Mouse (Mus musculus): Measurements from ENCODE around the gene Il13. TPM values are rescaled to one million over a fixed set of nuclear protein-coding genes. Genes with fewer than 3 reads are reported as not detected.
A peak's percentile ranks its signal among the peaks of the same experiment; 100 is the strongest.

Gene Il13
- total and polyA plus RNA-seq, 3 experiments: not detected

DNA sequence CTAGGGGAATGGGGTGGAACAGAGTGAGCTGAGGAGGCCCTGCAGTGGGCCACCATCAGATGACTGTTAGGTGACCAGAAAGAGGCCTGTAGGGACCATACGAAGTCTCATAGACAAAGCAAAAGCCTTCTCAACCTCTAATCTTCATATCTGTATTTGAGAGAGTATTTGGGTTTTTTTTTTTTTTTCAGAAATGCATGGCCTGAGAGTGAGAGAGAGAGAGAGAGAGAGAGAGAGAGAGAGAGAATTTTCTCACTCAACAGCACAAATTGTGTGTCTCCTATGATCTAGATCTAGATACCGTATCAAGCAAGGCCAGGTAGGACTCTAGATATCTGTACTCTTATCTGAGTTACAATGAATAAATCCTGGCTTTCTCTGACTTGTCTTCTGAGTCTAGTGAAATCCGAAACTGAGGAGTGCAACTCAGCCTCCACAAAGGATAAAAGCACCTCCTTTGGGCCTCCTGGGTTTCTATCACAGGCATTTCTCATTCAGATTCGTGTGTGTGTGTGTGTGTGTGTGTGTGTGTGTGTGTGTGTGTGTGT lies 16.9 kb downstream of the Il13 start:
- peak overlapping the region; percentile 54 for H3K9ac ChIP-seq (ENCODE audit: control insufficient read depth, low read depth, low read length, poor library complexity, severe bottlenecking)
- peaks cover 22% of the 10 kb centered on the region for H3K79me2 ChIP-seq (ENCODE audit: control insufficient read depth, insufficient read depth, low read length, poor library complexity)
- peak; percentile 61 for DNase-seq (ENCODE audit: low read depth, low spot score)
- peaks cover 48 to 62% of the 10 kb centered on the region in 2 experiments for H3K4me1 ChIP-seq (ENCODE audit: control insufficient read depth in 1 of 2, insufficient read depth in 2 of 2, low read length in 2 of 2)
- TF ChIP-seq HCFC1 (IDR thresholded peaks at IDR 0.05; ENCODE audit: low read depth, low read length) (0 out of 2 replicates have a peak, but pooled peaks have one; percentile 7), POLR2AphosphoS2 (IDR thresholded peaks at IDR 0.05; ENCODE audit: low read length) (no peak), ZC3H11A (IDR thresholded peaks at IDR 0.05; ENCODE audit: low read depth, low read length) (no peak), GATA1 (IDR thresholded peaks at IDR 0.05; ENCODE audit: low read depth, low read length) (peak; percentile 79), JUND (IDR thresholded peaks at IDR 0.05; ENCODE audit: low read depth, low read length) (peak; percentile 85), RCOR1 (IDR thresholded peaks at IDR 0.05; ENCODE audit: low read depth, low read length) (peak; percentile 70; the same call in 1 of the 2 replicates), CTCF (IDR thresholded peaks at IDR 0.05 in 2 of 3, conservative IDR thresholded peaks at IDR 0.05 in 1 of 3; ENCODE audit: control insufficient read depth in 1 of 3, insufficient read depth in 1 of 3, low read depth in 2 of 3, low read length in 3 of 3, poor library complexity in 1 of 3, severe bottlenecking in 1 of 3) (no peak), USF1 (IDR thresholded peaks at IDR 0.05; ENCODE audit: low read depth, low read length) (no peak), SIN3A (IDR thresholded peaks at IDR 0.05; ENCODE audit: low read length) (no peak), EP300 (IDR thresholded peaks at IDR 0.05; ENCODE audit: low read depth in 1 of 2, low read length in 2 of 2) (peak; percentile 57 to 71; a peak in 3 of 4 replicates), ZKSCAN1 (IDR thresholded peaks at IDR 0.05; ENCODE audit: low read depth, low read length) (no peak), TCF12 (IDR thresholded peaks at IDR 0.05; ENCODE audit: low read depth, low read length) (peak; percentile 61; the same call in 1 of the 2 replicates), MXI1 (IDR thresholded peaks at IDR 0.05; ENCODE audit: low read depth, low read length) (no peak), ZNF384 (IDR thresholded peaks at IDR 0.05; ENCODE audit: low read depth, low read length) (peak; percentile 88), NRF1 (IDR thresholded peaks at IDR 0.05; ENCODE audit: insufficient read depth, low read depth, low read length, poor library complexity, severe bottlenecking) (no peak)
- peak overlapping the region; percentile 83 to 97 for H3K4me3 ChIP-seq (ENCODE audit: control insufficient read depth in 1 of 2, insufficient read depth in 1 of 2, low read depth in 2 of 2, low read length in 2 of 2)
- peaks cover 0 to 55% of the 10 kb centered on the region in 2 experiments; a peak in 2 of 4 replicates for H3K36me3 ChIP-seq (ENCODE audit: control insufficient read depth in 1 of 2, insufficient read depth in 2 of 2, low read length in 2 of 2)
- peak overlapping the region; percentile 97 for H3K27ac ChIP-seq (ENCODE audit: control insufficient read depth, low read depth, low read length)
- no peaks in the 10 kb centered on the region for H3K27me3 ChIP-seq (ENCODE audit: control insufficient read depth in 1 of 2, insufficient read depth in 2 of 2, low read length in 2 of 2)
- H3K9me3 ChIP-seq (replicated peaks; ENCODE audit: insufficient read depth, low read length): no peaks in the 10 kb centered on the region

DNA sequence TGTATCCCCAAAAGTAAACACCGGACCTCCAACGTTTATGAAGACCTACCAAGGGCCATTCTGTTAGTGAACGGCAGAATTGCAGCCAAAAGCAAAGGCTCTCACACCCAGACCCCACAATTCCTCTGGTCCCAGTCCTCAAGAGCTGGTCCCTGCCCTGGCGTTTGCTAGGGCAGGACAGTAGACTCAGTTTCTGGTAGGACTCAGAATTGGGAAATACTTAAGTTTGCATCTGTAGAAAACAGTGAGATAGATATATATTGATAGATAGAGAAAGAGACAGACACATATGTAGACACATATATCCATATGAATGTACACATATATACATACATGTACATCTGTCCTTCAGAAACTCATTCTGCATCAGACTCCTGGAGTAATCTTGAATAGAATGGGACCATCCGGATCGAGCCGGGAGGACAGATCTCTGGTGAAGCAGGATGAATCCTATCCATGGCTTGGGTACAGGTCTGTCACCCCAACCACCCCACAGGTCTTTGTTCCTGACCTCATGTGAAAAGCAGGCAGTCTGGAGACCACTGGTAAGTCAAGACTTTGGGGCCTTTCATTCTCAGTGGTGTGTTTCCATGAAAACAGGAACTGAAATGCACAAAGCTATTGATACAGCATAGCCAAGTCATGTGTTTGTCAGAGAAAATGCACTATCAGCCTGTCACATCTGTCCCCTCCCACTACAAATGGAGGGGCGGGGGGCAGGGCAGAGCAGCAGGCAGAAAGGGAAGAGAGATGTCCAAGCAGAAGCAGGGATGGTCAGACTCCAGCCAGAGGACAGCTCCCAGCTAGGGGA lies 17.5 kb downstream of the Il13 start:
- no peaks in the 10 kb centered on the region for H3K9me3 ChIP-seq (replicated peaks; ENCODE audit: insufficient read depth, low read length)
- no peaks in the 10 kb centered on the region for H3K27me3 ChIP-seq (ENCODE audit: control insufficient read depth in 1 of 2, insufficient read depth in 2 of 2, low read length in 2 of 2)
- H3K27ac ChIP-seq (ENCODE audit: control insufficient read depth, low read depth, low read length): peak overlapping the region; percentile 97
- peak overlapping the region; percentile 88 for H3K9ac ChIP-seq (ENCODE audit: control insufficient read depth, low read depth, low read length, poor library complexity, severe bottlenecking)
- H3K4me1 ChIP-seq (ENCODE audit: control insufficient read depth in 1 of 2, insufficient read depth in 2 of 2, low read length in 2 of 2): peaks cover 42 to 55% of the 10 kb centered on the region in 2 experiments
- peaks cover 0 to 50% of the 10 kb centered on the region in 2 experiments; a peak in 3 of 4 replicates for H3K36me3 ChIP-seq (ENCODE audit: control insufficient read depth in 1 of 2, insufficient read depth in 2 of 2, low read length in 2 of 2)
- peak; percentile 93 for DNase-seq (ENCODE audit: low read depth, low spot score)
- peak overlapping the region; percentile 83 to 97 for H3K4me3 ChIP-seq (ENCODE audit: control insufficient read depth in 1 of 2, insufficient read depth in 1 of 2, low read depth in 2 of 2, low read length in 2 of 2)
- peaks cover 22% of the 10 kb centered on the region for H3K79me2 ChIP-seq (ENCODE audit: control insufficient read depth, insufficient read depth, low read length, poor library complexity)
- peak; percentile 33; the same call in 1 of the 2 replicates for TF ChIP-seq POLR2AphosphoS5 (IDR thresholded peaks at IDR 0.05; ENCODE audit: borderline replicate concordance, low read depth, low read length)
- 0 out of 2 replicates have a peak, but pooled peaks have one; percentile 60 for TF ChIP-seq MAFK (IDR thresholded peaks at IDR 0.05; ENCODE audit: borderline replicate concordance, low read depth, low read length)
- TF ChIP-seq GABPA (IDR thresholded peaks at IDR 0.05; ENCODE audit: low read depth, low read length): no peak
- no peak for TF ChIP-seq RAD21 (IDR thresholded peaks at IDR 0.05; ENCODE audit: low read depth, low read length)
- peak; percentile 91 for TF ChIP-seq TCF12 (IDR thresholded peaks at IDR 0.05; ENCODE audit: low read depth, low read length)
- peak; percentile 70 for TF ChIP-seq TAL1 (IDR thresholded peaks at IDR 0.05; ENCODE audit: low read length)
- TF ChIP-seq KAT2A (conservative IDR thresholded peaks at IDR 0.05; ENCODE audit: low read depth, low read length): 0 out of 2 replicates have a peak, but pooled peaks have one; percentile 47
- TF ChIP-seq HCFC1 (IDR thresholded peaks at IDR 0.05; ENCODE audit: low read depth, low read length): peak; percentile 72
- TF ChIP-seq RCOR1 (IDR thresholded peaks at IDR 0.05; ENCODE audit: low read depth, low read length): peak; percentile 82
- peak; percentile 99 for TF ChIP-seq MAZ (IDR thresholded peaks at IDR 0.05; ENCODE audit: low read depth, low read length)
- TF ChIP-seq BHLHE40 (IDR thresholded peaks at IDR 0.05; ENCODE audit: borderline replicate concordance, low read depth, low read length): peak; percentile 93
- TF ChIP-seq UBTF (IDR thresholded peaks at IDR 0.05; ENCODE audit: borderline replicate concordance, insufficient read depth, low read depth, low read length): no peak
- 0 out of 2 replicates have a peak, but pooled peaks have one; percentile 16 for TF ChIP-seq SMC3 (IDR thresholded peaks at IDR 0.05; ENCODE audit: low read depth, low read length)
- TF ChIP-seq EP300 (IDR thresholded peaks at IDR 0.05; ENCODE audit: low read depth in 1 of 2, low read length in 2 of 2): peak; percentile 87 to 90
- TF ChIP-seq ELF1 (IDR thresholded peaks at IDR 0.05; ENCODE audit: low read depth, low read length): peak; percentile 77
- peak; percentile 29; the same call in 1 of the 2 replicates for TF ChIP-seq MEF2A (IDR thresholded peaks at IDR 0.05; ENCODE audit: extremely low read depth, insufficient replicate concordance, low read depth, low read length, poor library complexity, severe bottlenecking)
- TF ChIP-seq ZKSCAN1 (IDR thresholded peaks at IDR 0.05; ENCODE audit: low read depth, low read length): no peak
